Mouse (Mus musculus) MEL (cell line): ENCODE data around the gene Fam166a. TPM values are rescaled to one million over a fixed set of nuclear protein-coding genes. Genes with fewer than 3 reads are reported as not detected.
A peak's percentile ranks its signal among the peaks of the same experiment; 100 is the strongest.

Experiments used
- DNase-seq: peaks from one replicate; pipeline ENCODE4 v3.0.0; 2011; ENCODE audit warnings: low read depth, low spot score
- H3K27ac ChIP-seq: 2 replicates; pipeline ENCODE4 v1.5.1; 2012; ENCODE audit warnings: low read depth, mild to moderate bottlenecking, control low read depth, low read length, moderate library complexity; ENCODE audit not compliant: control insufficient read depth
- H3K27me3 ChIP-seq, 2 experiments: fragments of 150-350 bp in 1 of 2; sonication (generic) in 1 of 2; 2 replicates each; pipeline ENCODE4 v1.6.1; 2012; ENCODE audit warnings: low read length in 2 of 2, mild to moderate bottlenecking in 2 of 2, improper control_type of control experiment in 1 of 2, moderate library complexity in 1 of 2; ENCODE audit not compliant: insufficient read depth in 2 of 2, control insufficient read depth in 1 of 2
- H3K36me3 ChIP-seq, 2 experiments: 2 replicates each; pipeline ENCODE4 v1.6.1; 2012 to 2014; ENCODE audit warnings: low read length in 2 of 2, improper control_type of control experiment in 1 of 2, inconsistent platforms in 1 of 2, mild to moderate bottlenecking in 1 of 2; ENCODE audit not compliant: insufficient read depth in 2 of 2, control insufficient read depth in 1 of 2
- H3K4me1 ChIP-seq, 2 experiments: fragments of 150-350 bp in 1 of 2; sonication (generic) in 1 of 2; 2 replicates each; pipeline ENCODE4 v1.6.1; 2012; ENCODE audit warnings: low read length in 2 of 2, improper control_type of control experiment in 1 of 2, mild to moderate bottlenecking in 1 of 2; ENCODE audit not compliant: insufficient read depth in 2 of 2, control insufficient read depth in 1 of 2
- H3K4me3 ChIP-seq, 2 experiments: fragments of 150-350 bp in 1 of 2; sonication (generic) in 1 of 2; 2 replicates each; pipeline ENCODE4 v1.5.1; 2012; ENCODE audit warnings: low read depth in 2 of 2, low read length in 2 of 2, mild to moderate bottlenecking in 2 of 2, moderate library complexity in 2 of 2, control low read depth in 1 of 2, improper control_type of control experiment in 1 of 2; ENCODE audit not compliant: control insufficient read depth in 1 of 2, insufficient read depth in 1 of 2
- H3K79me2 ChIP-seq: 2 replicates; pipeline ENCODE4 v1.6.1; 2012; ENCODE audit warnings: mild to moderate bottlenecking, low read length, moderate library complexity; ENCODE audit not compliant: control insufficient read depth, poor library complexity, insufficient read depth
- H3K9ac ChIP-seq: 2 replicates; pipeline ENCODE4 v1.6.1; 2012; ENCODE audit warnings: low read depth, mild to moderate bottlenecking, control low read depth, low read length, moderate library complexity; ENCODE audit not compliant: control insufficient read depth, poor library complexity, severe bottlenecking
- H3K9me3 ChIP-seq: fragments of 150-350 bp; sonication (generic); replicated peaks from 2 replicates; pipeline ENCODE4 v1.6.1; 2012; ENCODE audit warnings: mild to moderate bottlenecking, low read length, improper control_type of control experiment, moderate library complexity; ENCODE audit not compliant: insufficient read depth
- BHLHE40 ChIP-seq: IDR thresholded peaks from 2 replicates; pipeline ENCODE4 v1.6.1; 2012; ENCODE audit warnings: low read depth, mild to moderate bottlenecking, inconsistent platforms, low read length, improper control_type of control experiment, borderline replicate concordance
- CHD1 ChIP-seq: IDR thresholded peaks from 2 replicates; pipeline ENCODE4 v1.6.1; 2012; ENCODE audit warnings: low read depth, mild to moderate bottlenecking, inconsistent platforms, low read length, improper control_type of control experiment
- CTCF ChIP-seq, 3 experiments: IDR thresholded peaks in 2 of 3; conservative IDR thresholded peaks in 1 of 3; 2 replicates each; pipeline ENCODE4 v1.5.1; 2011 to 2012; ENCODE audit warnings: low read length in 3 of 3, low read depth in 2 of 3, mild to moderate bottlenecking in 2 of 3, improper control_type of control experiment in 1 of 3, inconsistent platforms in 1 of 3, mixed read lengths in 1 of 3, moderate library complexity in 1 of 3; ENCODE audit not compliant: control insufficient read depth in 1 of 3, insufficient read depth in 1 of 3, poor library complexity in 1 of 3, severe bottlenecking in 1 of 3
- EP300 ChIP-seq, 2 experiments: IDR thresholded peaks; 2 replicates each; pipeline ENCODE4 v1.6.1; 2011; ENCODE audit warnings: improper control_type of control experiment in 2 of 2, low read length in 2 of 2, low read depth in 1 of 2, mild to moderate bottlenecking in 1 of 2
- ETS1 ChIP-seq: IDR thresholded peaks from 2 replicates; pipeline ENCODE4 v1.6.1; 2012; ENCODE audit warnings: low read depth, mild to moderate bottlenecking, inconsistent platforms, low read length, improper control_type of control experiment, moderate library complexity
- GATA1 ChIP-seq: IDR thresholded peaks from 2 replicates; pipeline ENCODE4 v1.6.1; 2011; ENCODE audit warnings: low read depth, low read length, improper control_type of control experiment
- JUND ChIP-seq: IDR thresholded peaks from 2 replicates; pipeline ENCODE4 v1.6.1; 2011; ENCODE audit warnings: low read depth, mild to moderate bottlenecking, improper control_type of control experiment, low read length
- KAT2A ChIP-seq: conservative IDR thresholded peaks from 2 replicates; pipeline ENCODE4 v1.6.1; 2012; ENCODE audit warnings: low read depth, low read length, improper control_type of control experiment, inconsistent platforms
- MAX ChIP-seq: IDR thresholded peaks from 2 replicates; pipeline ENCODE4 v1.6.1; 2011; ENCODE audit warnings: low read length, improper control_type of control experiment
- MAZ ChIP-seq: IDR thresholded peaks from 2 replicates; pipeline ENCODE4 v1.6.1; 2012; ENCODE audit warnings: low read depth, mild to moderate bottlenecking, inconsistent platforms, low read length, improper control_type of control experiment
- MXI1 ChIP-seq: IDR thresholded peaks from 2 replicates; pipeline ENCODE4 v1.6.1; 2011; ENCODE audit warnings: mild to moderate bottlenecking, low read depth, low read length, improper control_type of control experiment
- MYB ChIP-seq: IDR thresholded peaks from 2 replicates; pipeline ENCODE4 v1.6.1; 2011; ENCODE audit warnings: mild to moderate bottlenecking, low read depth, low read length, improper control_type of control experiment
- MYC ChIP-seq: IDR thresholded peaks from 2 replicates; pipeline ENCODE4 v1.6.1; 2011; ENCODE audit warnings: low read depth, mild to moderate bottlenecking, low read length, improper control_type of control experiment, moderate library complexity
- NELFE ChIP-seq: IDR thresholded peaks from 2 replicates; pipeline ENCODE4 v1.6.1; 2011; ENCODE audit warnings: low read depth, low read length, improper control_type of control experiment
- POLR2AphosphoS2 ChIP-seq: IDR thresholded peaks from 2 replicates; pipeline ENCODE4 v1.6.1; 2011; ENCODE audit warnings: low read length, improper control_type of control experiment
- RAD21 ChIP-seq: IDR thresholded peaks from 2 replicates; pipeline ENCODE4 v1.6.1; 2011; ENCODE audit warnings: mild to moderate bottlenecking, low read depth, low read length, improper control_type of control experiment
- RCOR1 ChIP-seq: IDR thresholded peaks from 2 replicates; pipeline ENCODE4 v1.6.1; 2012; ENCODE audit warnings: low read depth, mild to moderate bottlenecking, inconsistent platforms, low read length, improper control_type of control experiment
- SIN3A ChIP-seq: IDR thresholded peaks from 2 replicates; pipeline ENCODE4 v1.6.1; 2012; ENCODE audit warnings: low read length, improper control_type of control experiment, inconsistent platforms
- SMC3 ChIP-seq: IDR thresholded peaks from 2 replicates; pipeline ENCODE4 v1.6.1; 2011; ENCODE audit warnings: low read depth, low read length, improper control_type of control experiment
- TAL1 ChIP-seq: IDR thresholded peaks from 2 replicates; pipeline ENCODE4 v1.6.1; 2012; ENCODE audit warnings: mild to moderate bottlenecking, inconsistent platforms, low read length, moderate library complexity, mixed read lengths
- TBP ChIP-seq: IDR thresholded peaks from 2 replicates; pipeline ENCODE4 v1.8.0; 2011; ENCODE audit warnings: low read depth, low read length, improper control_type of control experiment
- TCF12 ChIP-seq: IDR thresholded peaks from 2 replicates; pipeline ENCODE4 v1.6.1; 2014; ENCODE audit warnings: low read depth, mild to moderate bottlenecking, inconsistent platforms, low read length, improper control_type of control experiment, moderate library complexity
- UBTF ChIP-seq: IDR thresholded peaks from 2 replicates; pipeline ENCODE4 v1.6.1; 2012; ENCODE audit warnings: low read depth, mild to moderate bottlenecking, inconsistent platforms, low read length, improper control_type of control experiment, moderate library complexity, borderline replicate concordance; ENCODE audit not compliant: insufficient read depth
- USF1 ChIP-seq: IDR thresholded peaks from 2 replicates; pipeline ENCODE4 v1.6.1; 2014; ENCODE audit warnings: low read depth, mild to moderate bottlenecking, inconsistent platforms, low read length, improper control_type of control experiment, moderate library complexity
- ZC3H11A ChIP-seq: IDR thresholded peaks from 2 replicates; pipeline ENCODE4 v1.6.1; 2012; ENCODE audit warnings: low read depth, mild to moderate bottlenecking, inconsistent platforms, low read length, improper control_type of control experiment
- ZKSCAN1 ChIP-seq: IDR thresholded peaks from 2 replicates; pipeline ENCODE4 v1.6.1; 2012; ENCODE audit warnings: low read depth, mild to moderate bottlenecking, inconsistent platforms, low read length, improper control_type of control experiment, moderate library complexity
- polyA plus RNA-seq, 2 experiments: library from polyadenylated mRNA; stranded (reverse) in 1 of 2; unstranded in 1 of 2; fragments of >175 nt in 1 of 2; fragments of >200 nt in 1 of 2; gene quantifications; 2 replicates each; pipeline versions ENCODE4 v1.2.1 to v1.2.4; 2012; ENCODE audit warnings: low replicate concordance in 2 of 2, low read depth in 1 of 2; ENCODE audit not compliant: insufficient read length in 2 of 2, insufficient read depth in 1 of 2, missing spikeins in 1 of 2
- total RNA-seq: library from RNA; depleted of rRNA; stranded (reverse); fragments of 300-350 nt; gene quantifications from 2 replicates; pipeline ENCODE4 v1.2.3, GENCODE M21; 2012

Gene Fam166a
- total and polyA plus RNA-seq, 3 experiments, result 1.1 to 15.6 TPM; not detected in 1

GRCm38 (mm10) chr2:25258887-25259286 is 40.3 kb downstream of the Fam166a start:
- H3K27me3 ChIP-seq, result no peaks in the 10 kb centered on the region
- H3K36me3 ChIP-seq, result peaks cover 0 to 10% of the 10 kb centered on the region in 2 experiments; a peak in 2 of 4 replicates
- H3K27ac ChIP-seq, result no peak overlapping the region
- peaks cover 34% of the 10 kb centered on the region for H3K79me2 ChIP-seq
- TF ChIP-seq ZKSCAN1, result no peak
- TF ChIP-seq MAZ, result no peak
- no peak for TF ChIP-seq KAT2A
- no peak for TF ChIP-seq TAL1
- no peak for TF ChIP-seq MYC
- TF ChIP-seq NELFE, result no peak
- TF ChIP-seq RAD21, result peak; percentile 81
- TF ChIP-seq ETS1, result no peak
- TF ChIP-seq GATA1, result no peak
- TF ChIP-seq TCF12, result no peak
- TF ChIP-seq EP300 (IDR thresholded peaks at IDR 0.05; ENCODE audit: low read depth in 1 of 2, low read length in 2 of 2), result no peak
- no peak for TF ChIP-seq USF1
- peak; percentile 59 to 78 (median 64) for TF ChIP-seq CTCF (IDR thresholded peaks at IDR 0.05 in 2 of 3, conservative IDR thresholded peaks at IDR 0.05 in 1 of 3; ENCODE audit: control insufficient read depth in 1 of 3, insufficient read depth in 1 of 3, low read depth in 2 of 3, low read length in 3 of 3, poor library complexity in 1 of 3, severe bottlenecking in 1 of 3)
- TF ChIP-seq JUND, result no peak
- no peak for TF ChIP-seq RCOR1
- no peak for TF ChIP-seq BHLHE40
- peak; percentile 73 for TF ChIP-seq SMC3
- TF ChIP-seq UBTF, result no peak
- peak; percentile 80 for TF ChIP-seq ZC3H11A
- TF ChIP-seq POLR2AphosphoS2, result no peak
- peak; percentile 52; the same call in 1 of the 2 replicates for TF ChIP-seq SIN3A
- no peak for TF ChIP-seq MYB
- no peak for TF ChIP-seq MAX
- no peak for TF ChIP-seq TBP
- TF ChIP-seq CHD1, result no peak
- no peak for TF ChIP-seq MXI1
- peaks cover 2 to 16% of the 10 kb centered on the region in 2 experiments; a peak in 2 of 4 replicates for H3K4me1 ChIP-seq
- 0 out of 4 replicates have a peak overlapping the region, but pooled peaks of 1 of the 2 experiments have one; percentile 20 for H3K4me3 ChIP-seq
- H3K9me3 ChIP-seq, result no peaks in the 10 kb centered on the region
- H3K9ac ChIP-seq, result peak overlapping the region; percentile 36; the same call in 1 of the 2 replicates
- DNase-seq, result peak; percentile 65
